Mouse (Mus musculus) mesoderm, embryonic 11.5 days (tissue): ENCODE results near the gene Gimap8.
A peak's percentile ranks its signal among the peaks of the same experiment; 100 is the strongest.
"Not testable (repeated sequence)": the region's sequence is repeated elsewhere in the genome, so short reads cannot be mapped to it uniquely, and the experiment has no call there.

Experiments used
- DNase-seq: peaks from one replicate; pipeline ENCODE4 v3.0.0-alpha.2; 2012; ENCODE audit warnings: low read depth, low spot score

Gene Gimap8

GRCm38 (mm10) chr6:48677492-48678345 is 30.7 kb downstream of the Gimap8 start:
- no peak for DNase-seq

DNA sequence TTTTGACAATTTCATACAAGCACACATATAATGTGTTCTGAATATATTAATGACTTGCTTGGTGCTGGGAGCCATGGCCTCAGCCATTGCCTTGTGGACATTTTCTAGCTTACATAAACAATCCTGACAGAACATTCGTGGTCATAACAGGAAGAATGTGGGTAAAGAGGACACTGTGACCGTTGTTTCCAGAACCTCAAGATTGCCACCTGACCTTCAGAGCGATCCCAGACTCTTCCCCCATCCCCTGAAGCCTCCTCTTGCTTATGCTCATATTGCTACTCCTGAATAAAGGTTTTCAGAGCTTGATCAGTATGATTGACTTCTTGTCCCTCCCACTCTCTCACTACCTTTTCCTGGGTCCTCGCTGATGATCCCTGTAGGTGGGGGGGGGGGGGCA is 31.4 kb downstream of the Gimap8 start:
- no peak for DNase-seq

- no peak for DNase-seq
These were observed 32.7 kb downstream of the Gimap8 start for GRCm38 (mm10) chr6:48679701-48680100.

DNA sequence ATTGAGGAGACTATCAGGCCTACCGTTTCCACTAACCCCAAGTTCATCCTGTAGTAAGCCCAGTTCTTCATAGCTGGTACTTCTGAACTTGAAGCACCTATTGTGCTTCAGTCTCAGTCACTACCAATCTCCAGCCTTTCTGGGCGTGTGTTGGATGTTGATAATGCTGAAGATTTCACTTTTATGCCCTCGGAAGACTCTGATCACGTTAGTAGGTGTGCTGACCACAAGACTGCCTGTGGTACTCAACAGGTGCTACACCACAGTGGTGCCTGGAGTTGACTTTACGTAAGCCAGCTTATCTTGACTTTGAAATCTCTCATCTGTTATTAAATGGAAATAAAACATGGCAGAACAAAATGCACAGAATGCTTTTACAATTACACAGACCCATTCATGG is 33.4 kb downstream of the Gimap8 start:
- DNase-seq: no peak

DNA sequence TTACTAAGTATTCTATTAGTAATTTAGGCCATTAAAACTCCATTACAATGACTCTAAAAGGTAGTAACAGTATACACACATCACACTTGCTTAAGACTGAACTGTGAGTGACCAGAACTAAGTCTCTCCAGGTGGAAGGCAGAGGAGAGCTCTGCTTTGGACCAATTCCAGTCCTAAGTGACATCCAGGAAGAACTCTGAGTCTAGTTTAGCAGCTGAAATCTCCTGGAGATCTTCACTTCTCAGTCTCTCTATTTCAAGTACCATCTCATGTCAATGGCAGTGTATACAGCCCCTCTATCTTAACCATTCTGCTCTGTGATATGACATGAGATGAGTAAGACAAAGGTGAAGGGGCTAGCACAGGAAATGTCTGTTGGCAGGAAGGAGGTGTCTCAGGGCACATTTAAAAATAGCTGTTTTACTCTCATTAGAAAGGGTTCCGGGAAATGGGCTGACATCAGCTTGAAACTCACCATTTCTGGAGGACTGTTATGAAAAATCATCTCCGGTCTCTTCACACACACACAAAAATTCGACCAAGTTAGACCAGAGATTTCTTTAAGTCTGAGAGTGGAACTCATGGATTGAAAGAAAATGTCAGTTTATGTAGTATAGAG is 34.5 kb downstream of the Gimap8 start:
- DNase-seq: no peak

DNA sequence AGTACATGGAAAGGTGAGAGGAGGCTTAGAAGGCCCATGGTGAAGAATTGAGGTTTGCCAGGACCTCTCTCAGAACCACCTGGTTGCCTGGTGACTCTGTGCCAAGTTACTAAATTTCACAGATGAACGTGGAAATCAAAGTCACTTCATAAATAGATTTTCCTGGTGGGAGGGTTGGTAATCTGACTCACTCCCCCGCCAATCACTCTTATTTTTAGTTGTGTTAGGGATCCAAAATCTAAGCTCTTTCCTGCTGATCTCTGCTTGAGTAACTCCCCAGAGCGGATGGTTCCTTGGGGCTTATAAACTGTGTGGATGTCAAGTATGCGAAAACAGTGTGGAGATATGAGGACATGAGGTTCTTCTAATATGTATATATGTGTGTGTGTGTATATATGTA is 35.2 kb downstream of the Gimap8 start:
- DNase-seq: no peak

GRCm38 (mm10) chr6:48683263-48683821 is 36.3 kb downstream of the Gimap8 start:
- DNase-seq: not testable (repeated sequence)

- DNase-seq: no peak
These were observed 37.3 kb downstream of the Gimap8 start, which contains the start of gene Gimap4 for GRCm38 (mm10) chr6:48684319-48684718. Gene Gimap4 (plus strand): TSS chr6:48684549.

DNA sequence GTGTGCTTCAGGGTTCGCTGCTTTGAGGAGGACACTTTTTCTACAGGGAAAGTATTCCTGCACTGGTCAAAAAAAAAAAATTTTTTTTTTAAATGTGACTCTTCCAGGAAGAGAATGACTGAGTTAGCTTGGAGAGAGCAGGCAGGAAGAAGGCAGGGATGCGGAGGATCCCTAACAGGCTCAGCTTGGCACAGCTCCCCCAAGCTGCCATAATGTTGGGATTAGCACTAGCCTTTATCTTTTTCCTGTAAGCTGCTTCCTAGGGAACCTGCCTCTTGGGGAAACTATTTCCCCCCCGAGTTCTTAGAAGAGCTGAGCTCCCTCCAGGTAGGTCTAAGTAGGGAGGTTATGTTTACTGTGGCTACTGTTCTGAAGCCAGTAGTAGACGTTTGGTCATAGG is 37.8 kb downstream of the Gimap8 start:
- DNase-seq: no peak

DNA sequence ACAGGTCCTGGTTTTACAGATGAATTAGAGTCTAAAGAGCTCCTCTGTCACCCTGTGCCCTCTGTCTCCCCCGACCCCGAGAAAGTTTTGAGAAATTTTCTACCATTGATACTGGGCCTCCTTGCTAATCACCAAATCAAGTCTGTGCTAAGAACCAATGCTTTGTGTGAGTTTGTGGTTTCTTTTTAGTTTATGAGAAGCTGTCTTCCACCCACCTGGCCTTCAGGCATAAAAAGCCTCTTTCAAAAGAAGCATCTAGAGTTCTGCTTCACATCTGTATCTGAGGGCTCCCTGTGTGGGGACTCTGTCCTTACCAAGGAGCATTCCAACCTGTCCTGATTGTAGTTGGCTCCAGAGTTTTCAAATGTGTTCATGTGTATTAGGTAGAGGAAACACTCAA is 38.2 kb downstream of the Gimap8 start:
- DNase-seq: no peak

DNA sequence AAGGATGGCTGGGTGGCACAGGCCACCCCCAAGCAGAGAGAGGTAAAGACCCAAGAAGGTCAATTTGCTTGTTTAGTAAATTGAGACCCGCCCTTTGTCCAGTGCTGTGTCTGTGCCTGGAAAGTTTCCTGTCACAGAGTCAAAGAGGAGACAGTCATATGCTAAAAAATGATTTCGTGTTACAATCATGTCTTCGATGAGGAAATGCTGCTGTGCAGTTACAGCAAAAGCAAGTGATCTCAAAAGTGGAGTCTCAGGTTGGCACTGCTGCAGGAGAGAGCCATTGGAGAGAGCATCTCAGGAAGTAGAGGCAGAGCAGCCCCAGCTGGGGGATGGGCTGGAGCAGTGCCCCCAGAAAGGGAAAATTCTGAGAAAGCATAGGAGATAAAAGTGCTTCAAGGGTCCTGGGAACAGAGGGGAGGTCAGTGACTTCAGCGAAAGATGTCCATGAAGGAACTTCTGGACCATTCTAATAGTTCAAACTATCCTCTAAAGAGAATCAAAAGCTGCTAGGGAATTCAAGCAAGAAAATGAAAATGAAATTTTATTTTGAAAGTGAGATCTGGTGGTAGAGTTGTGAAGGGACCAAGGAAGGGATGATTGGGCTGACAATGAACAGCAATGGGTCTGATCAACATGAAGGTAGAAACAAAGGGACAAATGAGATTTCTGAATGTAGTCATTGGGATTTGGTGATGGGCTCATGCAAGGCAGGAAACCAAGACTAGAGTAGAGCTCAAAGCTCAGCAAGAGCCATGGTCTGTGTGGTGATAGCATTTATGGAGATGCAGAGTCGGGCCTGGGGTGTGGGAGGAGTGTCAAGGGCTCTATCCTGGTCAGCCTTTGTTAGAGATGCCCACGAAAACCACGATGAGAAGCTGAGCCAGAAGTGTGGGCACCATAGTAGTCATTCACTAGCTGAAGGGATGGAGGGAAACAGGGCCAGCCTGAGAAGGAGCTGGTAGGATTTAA is 38.9 kb downstream of the Gimap8 start:
- DNase-seq: no peak

DNA sequence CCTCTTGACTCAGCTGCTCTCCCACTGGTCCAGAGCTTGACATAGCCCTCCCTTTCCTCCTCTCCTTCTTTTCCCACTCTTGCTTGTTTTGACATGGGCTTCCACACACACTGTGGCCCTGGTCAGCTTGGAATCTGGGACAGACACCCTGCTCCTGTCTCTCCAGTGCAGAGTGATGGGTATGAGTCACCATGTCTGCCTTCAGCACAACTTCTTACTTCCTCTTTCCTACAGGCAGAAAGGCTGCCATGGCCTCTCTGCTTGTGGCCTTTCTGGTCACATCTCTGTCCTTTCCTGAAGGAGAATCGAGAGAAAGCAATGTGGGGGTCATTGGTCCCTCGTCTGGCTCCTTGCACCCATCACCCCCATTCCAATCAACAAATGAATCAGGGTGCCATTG is 40.0 kb downstream of the Gimap8 start:
- DNase-seq: no peak

DNA sequence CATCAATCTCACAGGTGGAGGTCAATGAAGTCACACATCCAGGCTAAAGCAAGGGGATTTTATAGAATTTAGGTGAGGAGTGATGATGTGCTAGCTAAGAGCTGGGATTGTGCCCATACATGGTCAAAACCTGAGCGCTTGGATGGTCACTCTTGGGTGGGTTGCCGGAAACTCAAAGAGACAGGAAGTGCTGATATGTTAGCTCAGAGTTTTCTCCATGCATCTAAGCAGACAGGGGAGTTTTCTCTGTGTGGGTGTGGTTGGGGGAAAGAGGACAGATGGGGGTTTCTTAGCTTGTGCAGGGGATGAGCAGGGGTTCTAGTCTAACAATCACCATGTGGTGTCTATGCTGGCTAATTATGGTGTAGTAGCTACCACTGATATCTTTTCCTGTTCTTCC is 42.3 kb downstream of the Gimap8 start:
- no peak for DNase-seq

- DNase-seq: no peak
These were observed 45.9 kb downstream of the Gimap8 start for GRCm38 (mm10) chr6:48692962-48693361.

DNA sequence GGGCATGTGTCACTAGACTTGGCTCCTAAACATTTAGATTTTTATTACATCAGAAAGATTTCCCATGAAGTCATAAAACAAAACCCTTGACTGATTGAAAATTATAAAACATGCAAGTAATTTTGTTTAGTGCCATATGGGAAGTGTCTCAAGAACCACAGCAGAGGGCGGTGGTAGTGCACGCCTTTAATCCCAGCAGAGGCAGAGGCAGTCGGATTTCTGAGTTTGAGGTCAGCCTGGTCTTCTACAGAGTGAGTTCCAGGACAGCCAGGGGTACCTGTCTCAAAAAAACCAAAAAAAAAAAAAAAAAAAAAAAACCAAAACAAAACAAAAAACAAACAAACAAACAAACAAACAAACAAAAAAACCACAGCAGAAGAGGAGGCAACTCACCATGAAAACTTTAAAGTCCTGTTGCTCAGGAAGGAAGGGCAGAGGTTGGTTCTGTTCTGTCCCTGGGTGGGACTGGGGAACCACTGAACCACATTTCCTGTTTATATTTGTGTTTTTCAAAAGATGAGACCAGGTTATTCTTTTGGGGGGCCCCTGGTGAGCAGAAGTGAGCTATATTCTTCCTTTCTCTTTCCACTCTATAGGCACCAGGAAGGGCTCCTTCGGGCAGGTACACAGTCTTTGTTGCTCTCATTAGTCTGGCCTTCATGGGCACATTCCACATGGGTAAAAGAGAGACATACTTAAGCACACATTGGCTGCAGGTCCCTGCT is 50.0 kb downstream of the Gimap8 start:
- DNase-seq: no peak

- DNase-seq: no peak
These were observed 50.5 kb downstream of the Gimap8 start for GRCm38 (mm10) chr6:48697555-48697930.

GRCm38 (mm10) chr6:48698066-48698856 is 51.2 kb downstream of the Gimap8 start:
- DNase-seq: no peak

DNA sequence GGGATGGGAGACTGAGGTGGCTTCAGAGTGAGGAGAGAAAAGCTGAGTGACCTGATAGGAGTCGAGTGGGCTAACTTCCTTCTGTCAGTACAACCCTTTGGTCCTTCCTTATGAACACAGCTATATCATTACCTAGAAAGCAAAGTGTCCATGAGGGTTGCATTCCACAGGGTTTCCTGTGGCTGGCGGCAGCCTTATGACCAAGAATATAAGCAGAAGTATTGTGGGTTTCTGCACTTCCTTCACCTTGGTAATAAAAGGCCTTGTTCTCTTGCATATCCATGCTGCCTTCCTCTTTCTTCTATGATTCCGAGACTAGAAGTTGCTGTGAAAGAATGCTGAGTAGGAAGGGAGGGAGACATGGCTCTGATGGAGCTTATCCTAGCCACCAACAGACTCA is 51.9 kb downstream of the Gimap8 start:
- no peak for DNase-seq

- DNase-seq: peak; percentile 27
These were observed 53.4 kb downstream of the Gimap8 start for GRCm38 (mm10) chr6:48700251-48701075.
